Mouse (Mus musculus): ENCODE measurements around the gene Gpr19. TPM values are rescaled to one million over a fixed set of nuclear protein-coding genes. Genes with fewer than 3 reads are reported as not detected.
A peak's percentile ranks its signal among the peaks of the same experiment; 100 is the strongest.

The Gpr19 gene
- polyA plus RNA-seq, 1 experiment: 15.6 TPM

GRCm38 (mm10) chr6:134920190-134921013 is 22.0 kb upstream of the Gpr19 start, which contains the start of gene Cdkn1b:
Gene Cdkn1b, plus strand, starts transcription at chr6:134920401.
- no peaks in the 10 kb centered on the region for H3K27me3 ChIP-seq (ENCODE audit: control insufficient read depth, insufficient read depth, low read length)
- peaks cover 12% of the 10 kb centered on the region for H3K36me3 ChIP-seq (ENCODE audit: control insufficient read depth, insufficient read depth, low read length)
- DNase-seq: peak; percentile 85
- peak within 1 kb of the TSS; percentile 98 for H3K27ac ChIP-seq (ENCODE audit: control insufficient read depth, insufficient read depth, low read length)
- peaks cover 25% of the 10 kb centered on the region for H3K4me1 ChIP-seq (replicated peaks; ENCODE audit: control insufficient read depth, insufficient read depth, low read length)
- peak within 1 kb of the TSS; percentile 86 for H3K4me3 ChIP-seq (ENCODE audit: control insufficient read depth, insufficient read depth, low read length)
- WGBS: under 1% methylated on average over 77 of the region's 77 CpGs
- TF ChIP-seq CTCF (IDR thresholded peaks at IDR 0.05; ENCODE audit: borderline replicate concordance, control insufficient read depth, extremely low read depth, insufficient read depth, low read length, poor library complexity) (no peak; the same call in 1 of the 2 replicates), POLR2A (IDR thresholded peaks at IDR 0.05; ENCODE audit: control insufficient read depth, extremely low read depth, insufficient read depth, low read length, poor library complexity) (peak; percentile 94)

- 9% methylated on average over 37 of the region's 37 CpGs for WGBS
- no peak for DNase-seq
- Histone ChIP-seq H3K27me3 (ENCODE audit: control insufficient read depth, insufficient read depth, low read length) (no peaks in the 10 kb centered on the region), H3K4me3 (ENCODE audit: control insufficient read depth, insufficient read depth, low read length) (peak overlapping the region; percentile 86), H3K4me1 (replicated peaks; ENCODE audit: control insufficient read depth, insufficient read depth, low read length) (peaks cover 27% of the 10 kb centered on the region), H3K36me3 (ENCODE audit: control insufficient read depth, insufficient read depth, low read length) (peaks cover 12% of the 10 kb centered on the region), H3K27ac (ENCODE audit: control insufficient read depth, insufficient read depth, low read length) (peak overlapping the region; percentile 62)
- TF ChIP-seq CTCF (IDR thresholded peaks at IDR 0.05; ENCODE audit: borderline replicate concordance, control insufficient read depth, extremely low read depth, insufficient read depth, low read length, poor library complexity) (no peak), POLR2A (IDR thresholded peaks at IDR 0.05; ENCODE audit: control insufficient read depth, extremely low read depth, insufficient read depth, low read length, poor library complexity) (no peak)
These were observed 21.3 kb upstream of the Gpr19 start for GRCm38 (mm10) chr6:134919511-134920189.

GRCm38 (mm10) chr6:134918769-134919168 is 20.4 kb upstream of the Gpr19 start:
- Histone ChIP-seq H3K36me3 (ENCODE audit: control insufficient read depth, insufficient read depth, low read length) (peaks cover 12% of the 10 kb centered on the region), H3K4me1 (replicated peaks; ENCODE audit: control insufficient read depth, insufficient read depth, low read length) (peaks cover 27% of the 10 kb centered on the region), H3K4me3 (ENCODE audit: control insufficient read depth, insufficient read depth, low read length) (no peak overlapping the region), H3K27ac (ENCODE audit: control insufficient read depth, insufficient read depth, low read length) (no peak overlapping the region; the same call in 1 of the 2 replicates), H3K27me3 (ENCODE audit: control insufficient read depth, insufficient read depth, low read length) (no peaks in the 10 kb centered on the region)
- no peak for DNase-seq
- TF ChIP-seq POLR2A (IDR thresholded peaks at IDR 0.05; ENCODE audit: control insufficient read depth, extremely low read depth, insufficient read depth, low read length, poor library complexity): no peak
- no peak for TF ChIP-seq CTCF (IDR thresholded peaks at IDR 0.05; ENCODE audit: borderline replicate concordance, control insufficient read depth, extremely low read depth, insufficient read depth, low read length, poor library complexity)
- 43% methylated on average over 10 of the region's 10 CpGs for WGBS

GRCm38 (mm10) chr6:134917087-134917486 is 18.7 kb upstream of the Gpr19 start:
- Histone ChIP-seq H3K4me3 (ENCODE audit: control insufficient read depth, insufficient read depth, low read length) (peak overlapping the region; percentile 80), H3K4me1 (replicated peaks; ENCODE audit: control insufficient read depth, insufficient read depth, low read length) (peaks cover 27% of the 10 kb centered on the region), H3K27me3 (ENCODE audit: control insufficient read depth, insufficient read depth, low read length) (no peaks in the 10 kb centered on the region), H3K36me3 (ENCODE audit: control insufficient read depth, insufficient read depth, low read length) (peaks cover 3% of the 10 kb centered on the region), H3K27ac (ENCODE audit: control insufficient read depth, insufficient read depth, low read length) (peak overlapping the region; percentile 91)
- TF ChIP-seq POLR2A (IDR thresholded peaks at IDR 0.05; ENCODE audit: control insufficient read depth, extremely low read depth, insufficient read depth, low read length, poor library complexity) (no peak), CTCF (IDR thresholded peaks at IDR 0.05; ENCODE audit: borderline replicate concordance, control insufficient read depth, extremely low read depth, insufficient read depth, low read length, poor library complexity) (no peak)
- WGBS: 2% methylated on average over 11 of the region's 11 CpGs
- peak; percentile 67 for DNase-seq

- no peaks in the 10 kb centered on the region for H3K36me3 ChIP-seq (ENCODE audit: control insufficient read depth, insufficient read depth, low read length)
- TF ChIP-seq CTCF (IDR thresholded peaks at IDR 0.05; ENCODE audit: borderline replicate concordance, control insufficient read depth, extremely low read depth, insufficient read depth, low read length, poor library complexity) (no peak), POLR2A (IDR thresholded peaks at IDR 0.05; ENCODE audit: control insufficient read depth, extremely low read depth, insufficient read depth, low read length, poor library complexity) (peak; percentile 65; the same call in 1 of the 2 replicates)
- H3K4me3 ChIP-seq (ENCODE audit: control insufficient read depth, insufficient read depth, low read length): peak overlapping the region; percentile 80
- peak overlapping the region; percentile 91 for H3K27ac ChIP-seq (ENCODE audit: control insufficient read depth, insufficient read depth, low read length)
- peaks cover 27% of the 10 kb centered on the region for H3K4me1 ChIP-seq (replicated peaks; ENCODE audit: control insufficient read depth, insufficient read depth, low read length)
- no peaks in the 10 kb centered on the region for H3K27me3 ChIP-seq (ENCODE audit: control insufficient read depth, insufficient read depth, low read length)
- peak; percentile 68 for DNase-seq
- under 1% methylated on average over 11 of the region's 11 CpGs for WGBS
These were observed 18.3 kb upstream of the Gpr19 start for GRCm38 (mm10) chr6:134916641-134917040.

GRCm38 (mm10) chr6:134914523-134914922 is 16.1 kb upstream of the Gpr19 start:
- Histone ChIP-seq H3K36me3 (ENCODE audit: control insufficient read depth, insufficient read depth, low read length) (no peaks in the 10 kb centered on the region), H3K4me1 (replicated peaks; ENCODE audit: control insufficient read depth, insufficient read depth, low read length) (peaks cover 26% of the 10 kb centered on the region), H3K27ac (ENCODE audit: control insufficient read depth, insufficient read depth, low read length) (no peak overlapping the region), H3K27me3 (ENCODE audit: control insufficient read depth, insufficient read depth, low read length) (no peaks in the 10 kb centered on the region), H3K4me3 (ENCODE audit: control insufficient read depth, insufficient read depth, low read length) (no peak overlapping the region)
- no peak for DNase-seq
- WGBS: 97% methylated on average over 5 of the region's 5 CpGs
- TF ChIP-seq POLR2A (IDR thresholded peaks at IDR 0.05; ENCODE audit: control insufficient read depth, extremely low read depth, insufficient read depth, low read length, poor library complexity) (no peak), CTCF (IDR thresholded peaks at IDR 0.05; ENCODE audit: borderline replicate concordance, control insufficient read depth, extremely low read depth, insufficient read depth, low read length, poor library complexity) (no peak)
